Mouse (Mus musculus) heart, embryonic 11.5 days (tissue): ENCODE measurements around the gene Irx5. TPM values are rescaled to one million over a fixed set of nuclear protein-coding genes. Genes with fewer than 3 reads are reported as not detected.

Experiments used
- ATAC-seq: fragments of 200-750 bp; cut with Nextera tagmentation; replicated peaks from 2 replicates; pipeline ENCODE4 v1.8.0; 2017; ENCODE audit warnings: moderate library complexity; ENCODE audit not compliant: insufficient number of reproducible peaks, low FRiP score, low TSS enrichment
- H3K27ac ChIP-seq: fragments of 300-500 bp; sonication (generic); 2 replicates; pipeline ENCODE4 v1.5.1; 2014; ENCODE audit warnings: mild to moderate bottlenecking, low read depth, low read length
- H3K27me3 ChIP-seq: fragments of 300-500 bp; sonication (generic); 2 replicates; pipeline ENCODE4 v1.6.1; 2014; ENCODE audit warnings: mild to moderate bottlenecking, low read length, mixed read lengths; ENCODE audit not compliant: control insufficient read depth, insufficient read depth
- H3K36me3 ChIP-seq: fragments of 300-500 bp; sonication (generic); 2 replicates; pipeline ENCODE4 v1.6.1; 2014; ENCODE audit warnings: mild to moderate bottlenecking, low read length, moderate library complexity, mixed read lengths; ENCODE audit not compliant: control insufficient read depth, insufficient read depth
- H3K4me1 ChIP-seq: fragments of 300-500 bp; sonication (generic); 2 replicates; pipeline ENCODE4 v1.6.1; 2014; ENCODE audit warnings: low read length; ENCODE audit not compliant: control insufficient read depth, insufficient read depth
- H3K4me2 ChIP-seq: fragments of 300-500 bp; sonication (generic); 2 replicates; pipeline ENCODE4 v1.6.1; 2014; ENCODE audit warnings: mild to moderate bottlenecking, moderate library complexity
- H3K4me3 ChIP-seq: fragments of 300-500 bp; sonication (generic); 2 replicates; pipeline ENCODE4 v1.5.1; 2014; ENCODE audit warnings: low read depth, low read length
- H3K9ac ChIP-seq: fragments of 300-500 bp; sonication (generic); 2 replicates; pipeline ENCODE4 v1.6.1; 2014; ENCODE audit warnings: mild to moderate bottlenecking, low read depth, low read length, moderate library complexity
- H3K9me3 ChIP-seq: fragments of 300-500 bp; sonication (generic); replicated peaks from 2 replicates; pipeline ENCODE4 v1.6.1; 2016; ENCODE audit warnings: low read length; ENCODE audit not compliant: control insufficient read depth
- WGBS: fragments of 180-500 bp; shearing (Covaris S2); extraction: QIAGEN DNeasy Blood & Tissue Kit; methylation state at CpG from one replicate; pipeline ENCODE4 v1.1.7; 2014; ENCODE audit not compliant: insufficient replicate concordance; 5-methylcytosine and 5-hydroxymethylcytosine counted together
- polyA plus RNA-seq: library from polyadenylated mRNA; unstranded; fragments of >200 nt; fragmentation: Nextera tagmentation; extraction: Ambion mirVana; gene quantifications from 2 replicates; pipeline ENCODE4 v1.2.1, GENCODE M21; 2014

The Irx5 gene
- polyA plus RNA-seq: 11.2 TPM in 2 replicates

GRCm38 (mm10) chr8:92357398-92357981 is at the start of gene Irx5:
Gene Irx5 (plus strand): TSS chr8:92357625.
- Histone ChIP-seq H3K9me3 (no peaks in the 10 kb centered on the region), H3K4me3 (peak within 1 kb of the TSS; percentile 71), H3K27me3 (peaks cover 46% of the 10 kb centered on the region), H3K36me3 (no peaks in the 10 kb centered on the region), H3K4me2 (peak within 1 kb of the TSS; percentile 88), H3K4me1 (peaks cover 24% of the 10 kb centered on the region), H3K27ac (peak within 1 kb of the TSS; percentile 93), H3K9ac (peak within 1 kb of the TSS; percentile 88)
- under 1% methylated on average over 41 of the region's 47 CpGs for WGBS
- ATAC-seq: peak; percentile 50; the same call in 1 of the 2 replicates

DNA sequence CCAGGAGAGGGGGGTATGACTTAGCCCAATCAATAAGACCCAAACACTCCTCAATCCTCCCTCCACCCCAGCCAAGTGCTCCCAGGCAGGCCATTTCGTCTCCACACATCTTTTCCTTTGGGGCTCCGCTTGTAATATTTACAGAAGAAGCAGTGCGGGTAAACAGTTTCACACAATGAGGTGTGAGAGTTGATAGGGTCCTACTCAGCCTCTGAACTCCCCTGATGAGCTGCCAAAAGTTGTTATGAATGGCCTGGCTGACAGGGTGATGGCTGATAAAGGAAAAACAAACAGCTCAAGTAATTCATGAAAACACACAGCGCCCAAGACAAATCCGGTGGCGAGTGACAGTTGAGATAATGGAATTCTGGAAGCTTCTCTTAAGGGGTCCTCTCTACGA is 45.2 kb upstream of the Irx5 start:
- WGBS: 4% methylated on average over 7 of the region's 7 CpGs

GRCm38 (mm10) chr8:92313707-92314106 is 43.7 kb upstream of the Irx5 start:
- Histone ChIP-seq H3K4me3 (no peak overlapping the region), H3K4me2 (no peak overlapping the region), H3K4me1 (peaks cover 2% of the 10 kb centered on the region; the same call in 1 of the 2 replicates), H3K9ac (no peak overlapping the region), H3K36me3 (no peaks in the 10 kb centered on the region), H3K9me3 (no peaks in the 10 kb centered on the region), H3K27me3 (peaks cover 28% of the 10 kb centered on the region), H3K27ac (no peak overlapping the region)
- no peak for ATAC-seq
- WGBS: 74% methylated on average over 3 of the region's 3 CpGs

More for the DNA sequence above, 45.2 kb upstream of the Irx5 start:
- peaks cover 29% of the 10 kb centered on the region for H3K27me3 ChIP-seq
- no peak overlapping the region for H3K9ac ChIP-seq
- H3K27ac ChIP-seq: no peak overlapping the region
- H3K36me3 ChIP-seq: no peaks in the 10 kb centered on the region
- H3K4me1 ChIP-seq: peaks cover 2% of the 10 kb centered on the region; the same call in 1 of the 2 replicates
- peak overlapping the region; percentile 16 for H3K4me2 ChIP-seq
- ATAC-seq: no peak
- no peaks in the 10 kb centered on the region for H3K9me3 ChIP-seq
- no peak overlapping the region for H3K4me3 ChIP-seq

DNA sequence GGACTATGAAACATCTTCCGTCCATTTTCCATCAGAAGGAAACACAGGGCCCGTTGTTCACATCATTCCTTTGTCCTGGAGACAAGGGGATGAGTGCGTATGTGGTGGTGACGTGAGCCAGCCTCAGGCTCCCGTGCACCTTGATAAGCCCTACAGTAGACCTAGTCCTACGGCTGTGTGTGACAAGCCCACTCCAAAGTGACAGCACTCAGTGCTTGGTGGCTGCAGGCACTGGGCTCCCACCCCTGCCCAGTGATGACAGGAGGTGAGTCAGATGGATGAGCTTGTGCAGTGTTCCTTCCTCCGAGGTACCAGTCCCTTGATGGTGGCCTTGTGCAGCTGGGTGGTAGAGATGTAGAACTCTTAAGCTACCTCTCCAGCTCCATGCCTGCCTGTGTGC is 33.7 kb upstream of the Irx5 start:
- Histone ChIP-seq H3K9ac (no peak overlapping the region), H3K9me3 (no peaks in the 10 kb centered on the region), H3K4me3 (no peak overlapping the region), H3K27me3 (peaks cover 17% of the 10 kb centered on the region), H3K4me2 (no peak overlapping the region), H3K36me3 (peaks cover 3% of the 10 kb centered on the region; the same call in 1 of the 2 replicates), H3K27ac (no peak overlapping the region), H3K4me1 (peaks cover 15% of the 10 kb centered on the region)
- ATAC-seq: peak; percentile 84
- 37% methylated on average over 7 of the region's 7 CpGs for WGBS

GRCm38 (mm10) chr8:92327176-92327575 is 30.2 kb upstream of the Irx5 start:
- peaks cover 15% of the 10 kb centered on the region for H3K4me1 ChIP-seq
- no peak overlapping the region for H3K9ac ChIP-seq
- peaks cover 3% of the 10 kb centered on the region; the same call in 1 of the 2 replicates for H3K36me3 ChIP-seq
- no peak for ATAC-seq
- H3K4me3 ChIP-seq: no peak overlapping the region
- H3K27me3 ChIP-seq: peaks cover 6% of the 10 kb centered on the region; the same call in 1 of the 2 replicates
- no peak overlapping the region for H3K4me2 ChIP-seq
- WGBS: 97% methylated on average over 2 of the region's 2 CpGs
- H3K27ac ChIP-seq: no peak overlapping the region
- H3K9me3 ChIP-seq: no peaks in the 10 kb centered on the region

GRCm38 (mm10) chr8:92329273-92329672 is 28.2 kb upstream of the Irx5 start:
- Histone ChIP-seq H3K9me3 (no peaks in the 10 kb centered on the region), H3K36me3 (peaks cover 3% of the 10 kb centered on the region; the same call in 1 of the 2 replicates), H3K4me2 (no peak overlapping the region), H3K27ac (no peak overlapping the region), H3K9ac (no peak overlapping the region), H3K27me3 (0 out of 2 replicates have a peak, but pooled peaks cover 5% of the 10 kb centered on the region), H3K4me1 (peaks cover 7% of the 10 kb centered on the region), H3K4me3 (no peak overlapping the region)
- WGBS: 85% methylated on average over 4 of the region's 4 CpGs
- ATAC-seq: no peak

DNA sequence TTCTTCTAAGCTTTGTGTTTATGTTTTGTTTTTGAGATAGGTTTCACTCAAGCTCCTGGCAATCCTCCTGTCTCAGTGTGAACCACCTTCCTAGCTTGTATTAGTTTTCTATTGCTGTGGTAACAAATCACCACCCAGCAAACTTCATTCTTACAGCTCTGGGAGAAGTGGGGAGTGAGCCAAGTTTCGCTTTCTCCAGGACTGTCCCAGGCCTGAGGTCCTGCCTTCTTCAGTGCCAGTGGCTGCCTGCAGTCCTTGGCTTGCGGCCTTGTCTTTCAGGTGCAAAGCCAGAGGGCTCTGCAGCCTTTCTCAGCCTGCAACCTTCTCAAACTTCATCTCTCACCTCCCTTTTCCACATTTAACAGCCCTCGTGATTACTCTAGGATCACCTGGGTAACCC is 25.6 kb upstream of the Irx5 start:
- no peak for ATAC-seq
- Histone ChIP-seq H3K27me3 (0 out of 2 replicates have a peak, but pooled peaks cover 3% of the 10 kb centered on the region), H3K27ac (no peak overlapping the region), H3K4me3 (no peak overlapping the region), H3K9me3 (no peaks in the 10 kb centered on the region), H3K4me1 (peaks cover 3% of the 10 kb centered on the region; the same call in 1 of the 2 replicates), H3K36me3 (no peaks in the 10 kb centered on the region), H3K4me2 (no peak overlapping the region), H3K9ac (no peak overlapping the region)
- WGBS: 87% methylated on average over 3 of the region's 3 CpGs

GRCm38 (mm10) chr8:92333406-92333805 is 24.0 kb upstream of the Irx5 start:
- no peak for ATAC-seq
- Histone ChIP-seq H3K27me3 (0 out of 2 replicates have a peak, but pooled peaks cover 3% of the 10 kb centered on the region), H3K4me2 (no peak overlapping the region), H3K9me3 (no peaks in the 10 kb centered on the region), H3K9ac (no peak overlapping the region), H3K36me3 (no peaks in the 10 kb centered on the region), H3K4me3 (no peak overlapping the region), H3K4me1 (peaks cover 3% of the 10 kb centered on the region; the same call in 1 of the 2 replicates), H3K27ac (no peak overlapping the region)
- 90% methylated on average over 8 of the region's 8 CpGs for WGBS

- no peak overlapping the region for H3K4me2 ChIP-seq
- no peak for ATAC-seq
- H3K9ac ChIP-seq: no peak overlapping the region
- H3K9me3 ChIP-seq: no peaks in the 10 kb centered on the region
- H3K4me1 ChIP-seq: peaks cover 3% of the 10 kb centered on the region; the same call in 1 of the 2 replicates
- H3K36me3 ChIP-seq: no peaks in the 10 kb centered on the region
- H3K4me3 ChIP-seq: no peak overlapping the region
- WGBS: 60% methylated on average over 7 of the region's 7 CpGs
- 0 out of 2 replicates have a peak overlapping the region, but pooled peaks have one; percentile 5 for H3K27ac ChIP-seq
- no peaks in the 10 kb centered on the region for H3K27me3 ChIP-seq
Observed at GRCm38 (mm10) chr8:92335079-92335478, 22.3 kb upstream of the Irx5 start.
